Mouse (Mus musculus) cerebellum, adult 11 months (tissue): ENCODE data around the gene Cdc40.

Source experiments
- DNase-seq: peaks from one replicate; pipeline ENCODE4 v3.0.0; 2022

Gene Cdc40

GRCm38 (mm10) chr10:40882831-40883643 is at the start of gene Cdc40, which contains the start of gene Wasf1:
Gene Cdc40, minus strand, starts transcription at chr10:40883311.
Gene Wasf1, plus strand, starts transcription at chr10:40883475.
- peak; percentile 98 for DNase-seq

GRCm38 (mm10) chr10:40919464-40919863 is 36.4 kb upstream of the Cdc40 start:
- DNase-seq: no peak

- no peak for DNase-seq
Observed at GRCm38 (mm10) chr10:40918669-40919440, 35.7 kb upstream of the Cdc40 start.

GRCm38 (mm10) chr10:40915240-40915639 is 32.1 kb upstream of the Cdc40 start:
- peak; percentile 38 for DNase-seq

- no peak for DNase-seq
Observed at GRCm38 (mm10) chr10:40910811-40911210, 27.7 kb upstream of the Cdc40 start.

- no peak for DNase-seq
Observed at GRCm38 (mm10) chr10:40908580-40908979, 25.5 kb upstream of the Cdc40 start.

GRCm38 (mm10) chr10:40906802-40907201 is 23.7 kb upstream of the Cdc40 start:
- no peak for DNase-seq

GRCm38 (mm10) chr10:40906131-40906530 is 23.0 kb upstream of the Cdc40 start:
- DNase-seq: no peak

GRCm38 (mm10) chr10:40901786-40902185 is 18.7 kb upstream of the Cdc40 start:
- DNase-seq: no peak

- DNase-seq: no peak
Observed at GRCm38 (mm10) chr10:40896656-40897055, 13.5 kb upstream of the Cdc40 start.

GRCm38 (mm10) chr10:40895765-40896164 is 12.7 kb upstream of the Cdc40 start:
- DNase-seq: no peak

GRCm38 (mm10) chr10:40889146-40889545 is 6.0 kb upstream of the Cdc40 start:
- no peak for DNase-seq

GRCm38 (mm10) chr10:40887316-40887715 is 4.2 kb upstream of the Cdc40 start:
- DNase-seq: no peak

- no peak for DNase-seq
Observed at GRCm38 (mm10) chr10:40885432-40885831, 2.3 kb upstream of the Cdc40 start.

- peak; percentile 61 for DNase-seq
Observed at GRCm38 (mm10) chr10:40884279-40884806, 1.2 kb upstream of the Cdc40 start.

- no peak for DNase-seq
Observed at GRCm38 (mm10) chr10:40883644-40884278, 650 bp upstream of the Cdc40 start.

- no peak for DNase-seq
Observed at GRCm38 (mm10) chr10:40882333-40882732, 778 bp downstream of the Cdc40 start.

- no peak for DNase-seq
Observed at GRCm38 (mm10) chr10:40881236-40881635, 1.9 kb downstream of the Cdc40 start.

GRCm38 (mm10) chr10:40879969-40880368 is 3.1 kb downstream of the Cdc40 start:
- no peak for DNase-seq

- no peak for DNase-seq
Observed at GRCm38 (mm10) chr10:40878246-40878645, 4.9 kb downstream of the Cdc40 start.

- peak; percentile 56 for DNase-seq
Observed at GRCm38 (mm10) chr10:40872052-40872451, 11.1 kb downstream of the Cdc40 start.

- DNase-seq: no peak
Observed at GRCm38 (mm10) chr10:40871301-40871700, 11.8 kb downstream of the Cdc40 start.

GRCm38 (mm10) chr10:40868081-40868480 is 15.0 kb downstream of the Cdc40 start:
- DNase-seq: peak; percentile 27
